ENCODE assay signal across 8 mouse cellular contexts in the genomic region with DNA sequence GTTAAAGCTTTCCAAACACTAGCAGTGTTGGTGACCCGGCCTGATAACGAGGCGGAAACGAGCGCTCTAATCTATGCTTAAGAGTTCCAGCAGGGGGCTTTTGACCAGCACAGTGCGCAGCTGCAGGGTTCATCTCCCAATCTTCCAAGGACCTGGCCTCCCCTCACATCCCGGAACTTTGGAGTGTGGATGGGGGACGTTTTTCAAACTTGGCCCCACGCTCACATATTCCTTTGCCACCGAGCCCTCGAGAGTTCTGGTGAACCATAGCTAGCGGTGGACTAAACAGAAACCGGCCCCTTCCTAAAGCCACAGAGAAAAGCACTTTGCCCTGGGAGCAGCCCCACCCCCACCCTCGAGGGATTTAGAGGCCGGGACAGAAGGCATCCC. TPM values are rescaled to one million over a fixed set of nuclear protein-coding genes. Genes with fewer than 3 reads are reported as not detected.
DNase-seq lines count a peak whose midpoint lies in the region; ATAC-seq and TF ChIP-seq lines count a peak whose summit lies in the region.

No protein-coding gene starts in this region.

- no peak for TF ChIP-seq POLR2A in thymus, adult 2 months (IDR thresholded peaks at IDR 0.05; ENCODE audit: control insufficient read depth, extremely low read depth, insufficient read depth, low read length, poor library complexity)

- DNase-seq in thymus, adult 2 months = peak; percentile 36
- no peak for DNase-seq in thymus, adult 18-20 months
- DNase-seq in heart, postnatal 14 days = peak; percentile 41 to 60
- peak; percentile 96 for DNase-seq in midbrain, embryonic 11.5 days (ENCODE audit: low spot score, missing footprints)
- DNase-seq in testis, postnatal 14 days (ENCODE audit: low spot score) = peak; percentile 48
- no peak for DNase-seq in frontal cortex, postnatal 25 days (ENCODE audit: low spot score in 2 of 2)

- peak; percentile 68; the same call in 1 of the 2 replicates for TF ChIP-seq CTCF in thymus, adult 2 months (IDR thresholded peaks at IDR 0.05; ENCODE audit: borderline replicate concordance, control insufficient read depth, extremely low read depth, insufficient read depth, low read length, poor library complexity)

- H3K36me3 ChIP-seq in thymus, adult 2 months (ENCODE audit: control insufficient read depth, insufficient read depth, low read length) = no peaks in the 10 kb centered on the region
- no peaks in the 10 kb centered on the region for H3K36me3 ChIP-seq in embryonic facial prominence, embryonic 15.5 days
- H3K36me3 ChIP-seq in limb, embryonic 12.5 days = no peaks in the 10 kb centered on the region
- no peaks in the 10 kb centered on the region for H3K36me3 ChIP-seq in midbrain, embryonic 11.5 days (ENCODE audit: control insufficient read depth, insufficient read depth, low read length)

- H3K4me3 ChIP-seq in thymus, adult 2 months (ENCODE audit: control insufficient read depth, insufficient read depth, low read length) = peak overlapping the region; percentile 87
- peak overlapping the region; percentile 64 for H3K4me3 ChIP-seq in embryonic facial prominence, embryonic 15.5 days (replicated peaks)
- peak overlapping the region; percentile 53 for H3K4me3 ChIP-seq in limb, embryonic 12.5 days (replicated peaks)
- peak overlapping the region; percentile 30 for H3K4me3 ChIP-seq in midbrain, embryonic 11.5 days (ENCODE audit: low read depth, low read length)

- H3K9me3 ChIP-seq in embryonic facial prominence, embryonic 15.5 days (replicated peaks) = no peaks in the 10 kb centered on the region
- no peaks in the 10 kb centered on the region for H3K9me3 ChIP-seq in limb, embryonic 12.5 days
- no peaks in the 10 kb centered on the region for H3K9me3 ChIP-seq in midbrain, embryonic 11.5 days (ENCODE audit: control insufficient read depth, low read length)

- H3K27ac ChIP-seq in thymus, adult 2 months (ENCODE audit: control insufficient read depth, insufficient read depth, low read length) = no peak overlapping the region; the same call in 1 of the 2 replicates
- H3K27ac ChIP-seq in embryonic facial prominence, embryonic 15.5 days (replicated peaks) = peak overlapping the region; percentile 71; the same call in 1 of the 2 replicates
- no peak overlapping the region for H3K27ac ChIP-seq in limb, embryonic 12.5 days
- no peak overlapping the region for H3K27ac ChIP-seq in midbrain, embryonic 11.5 days (ENCODE audit: low read depth, low read length)

- peak overlapping the region; percentile 87 for H3K4me2 ChIP-seq in embryonic facial prominence, embryonic 15.5 days (replicated peaks)
- H3K4me2 ChIP-seq in limb, embryonic 12.5 days = peak overlapping the region; percentile 81
- H3K4me2 ChIP-seq in midbrain, embryonic 11.5 days = peak overlapping the region; percentile 74

- ATAC-seq in embryonic facial prominence, embryonic 15.5 days (ENCODE audit: insufficient number of reproducible peaks, low FRiP score, low TSS enrichment, low read depth) = 0 out of 2 replicates have a peak, but pooled peaks have one; percentile 63
- ATAC-seq in limb, embryonic 12.5 days (ENCODE audit: insufficient number of reproducible peaks, insufficient read depth, low FRiP score, low TSS enrichment, low read depth) = peak; percentile 75
- peak; percentile 74 for ATAC-seq in midbrain, embryonic 11.5 days (ENCODE audit: low FRiP score)

- intact Hi-C loops in heart, postnatal 14 days (cut with DNase I) = no loop called here

- H3K9ac ChIP-seq in embryonic facial prominence, embryonic 15.5 days = peak overlapping the region; percentile 53
- peak overlapping the region; percentile 54 for H3K9ac ChIP-seq in limb, embryonic 12.5 days (replicated peaks)
- peak overlapping the region; percentile 41 for H3K9ac ChIP-seq in midbrain, embryonic 11.5 days (ENCODE audit: low read length)

- 2% methylated on average over 15 of the region's 15 CpGs for WGBS in thymus, adult 2 months
- under 1% methylated on average over 15 of the region's 15 CpGs for WGBS in embryonic facial prominence, embryonic 15.5 days
- under 1% methylated on average over 15 of the region's 15 CpGs for WGBS in limb, embryonic 12.5 days
- WGBS in midbrain, embryonic 11.5 days = 0% methylated on average over 15 of the region's 15 CpGs

- peaks cover 6% of the 10 kb centered on the region for H3K4me1 ChIP-seq in thymus, adult 2 months (replicated peaks; ENCODE audit: control insufficient read depth, insufficient read depth, low read length)
- H3K4me1 ChIP-seq in embryonic facial prominence, embryonic 15.5 days = no peaks in the 10 kb centered on the region
- peaks cover 2% of the 10 kb centered on the region; the same call in 1 of the 2 replicates for H3K4me1 ChIP-seq in limb, embryonic 12.5 days (replicated peaks)
- peaks cover 12% of the 10 kb centered on the region for H3K4me1 ChIP-seq in midbrain, embryonic 11.5 days (ENCODE audit: control insufficient read depth, insufficient read depth, low read length)

- H3K27me3 ChIP-seq in thymus, adult 2 months (ENCODE audit: control insufficient read depth, insufficient read depth, low read length) = peaks cover 3% of the 10 kb centered on the region; the same call in 1 of the 2 replicates
- H3K27me3 ChIP-seq in embryonic facial prominence, embryonic 15.5 days = peaks cover 26% of the 10 kb centered on the region
- peaks cover 82% of the 10 kb centered on the region for H3K27me3 ChIP-seq in limb, embryonic 12.5 days
- H3K27me3 ChIP-seq in midbrain, embryonic 11.5 days (ENCODE audit: control insufficient read depth, insufficient read depth, low read length) = peaks cover 50% of the 10 kb centered on the region

RNA-seq across cellular contexts. Expression of a gene that starts 6.3 kb away (rescaled TPM):
- 13.8 and 14.2 TPM in 2 replicates for polyA plus RNA-seq in thymus, adult 2 months (2012; rRNA removed)
- polyA plus RNA-seq in embryonic facial prominence, embryonic 15.5 days (2015; fragmentation: Nextera tagmentation; extraction: Ambion mirVana) = 0.17 TPM in 1 of 2 replicates, not detected in the other
- total RNA-seq in heart, postnatal 14 days (2021) = not detected
- 0.23 and 0.34 TPM in 2 replicates for polyA plus RNA-seq in limb, embryonic 12.5 days (2016; fragmentation: Nextera tagmentation; extraction: Ambion mirVana)
- not detected in 2 replicates for polyA plus RNA-seq in midbrain, embryonic 11.5 days (2014; fragmentation: Nextera tagmentation; extraction: Ambion mirVana)

RNA-seq across cellular contexts. Expression of a gene that starts 28.7 kb away (rescaled TPM):
- polyA plus RNA-seq in thymus, adult 2 months (2012; rRNA removed) = 0.73 and 0.84 TPM in 2 replicates
- 3.6 and 5.0 TPM in 2 replicates for polyA plus RNA-seq in embryonic facial prominence, embryonic 15.5 days (2015; fragmentation: Nextera tagmentation; extraction: Ambion mirVana)
- total RNA-seq in heart, postnatal 14 days (2021) = not detected
- 0.31 and 0.51 TPM in 2 replicates for polyA plus RNA-seq in limb, embryonic 12.5 days (2016; fragmentation: Nextera tagmentation; extraction: Ambion mirVana)
- 0.34 and 1.2 TPM in 2 replicates for polyA plus RNA-seq in midbrain, embryonic 11.5 days (2014; fragmentation: Nextera tagmentation; extraction: Ambion mirVana)

RNA-seq across cellular contexts. Expression of a gene that starts 42.5 kb away (rescaled TPM):
- polyA plus RNA-seq in thymus, adult 2 months (2012; rRNA removed) = 36.0 and 37.6 TPM in 2 replicates
- 2.8 and 4.0 TPM in 2 replicates for polyA plus RNA-seq in embryonic facial prominence, embryonic 15.5 days (2015; fragmentation: Nextera tagmentation; extraction: Ambion mirVana)
- under 1 TPM; 0.93 TPM for total RNA-seq in heart, postnatal 14 days (2021)
- polyA plus RNA-seq in limb, embryonic 12.5 days (2016; fragmentation: Nextera tagmentation; extraction: Ambion mirVana) = 2.1 and 2.7 TPM in 2 replicates
- 1.8 TPM in 2 replicates for polyA plus RNA-seq in midbrain, embryonic 11.5 days (2014; fragmentation: Nextera tagmentation; extraction: Ambion mirVana)

RNA-seq across cellular contexts. Expression of a gene that starts 55.4 kb away (rescaled TPM):
- 3.6 and 4.8 TPM in 2 replicates for polyA plus RNA-seq in thymus, adult 2 months (2012; rRNA removed)
- 1.1 and 1.7 TPM in 2 replicates for polyA plus RNA-seq in embryonic facial prominence, embryonic 15.5 days (2015; fragmentation: Nextera tagmentation; extraction: Ambion mirVana)
- total RNA-seq in heart, postnatal 14 days (2021) = under 1 TPM in 1 of 2 experiments, not detected in 1; 0.24 TPM
- 0.13 and 0.15 TPM in 2 replicates for polyA plus RNA-seq in limb, embryonic 12.5 days (2016; fragmentation: Nextera tagmentation; extraction: Ambion mirVana)
- polyA plus RNA-seq in midbrain, embryonic 11.5 days (2014; fragmentation: Nextera tagmentation; extraction: Ambion mirVana) = 0.55 and 0.79 TPM in 2 replicates

Comparison
In these comparisons a context has a peak if more than half of its experiments do, and no peak if none do; other contexts are left out.
1. DNase-seq: peak in thymus, adult 2 months (single experiment), heart, postnatal 14 days (2 of 2), midbrain, embryonic 11.5 days (single experiment) and testis, postnatal 14 days (single experiment); none in thymus, adult 18-20 months (0 of 2) and frontal cortex, postnatal 25 days (0 of 2).
2. H3K4me3 ChIP-seq: peak in every context shown above with its lines; median percentile 87 in thymus, adult 2 months; 64 in embryonic facial prominence, embryonic 15.5 days; 53 in limb, embryonic 12.5 days; 30 in midbrain, embryonic 11.5 days.
3. RNA of a gene that starts 6.3 kb away (polyA plus RNA-seq): 13.8 to 14.2 TPM in thymus, adult 2 months; 0.23 to 0.34 TPM in limb, embryonic 12.5 days, 0.17 TPM in embryonic facial prominence, embryonic 15.5 days and not detected in midbrain, embryonic 11.5 days; every median in the first group is over 10 times any median in the second.
4. Peak in every context shown above with its lines, with median percentiles within 50 percentile points of each other: ATAC-seq, H3K4me2 ChIP-seq and H3K9ac ChIP-seq.